Comparison of ENCODE assay signal across 8 mouse cellular contexts in the genomic region with DNA sequence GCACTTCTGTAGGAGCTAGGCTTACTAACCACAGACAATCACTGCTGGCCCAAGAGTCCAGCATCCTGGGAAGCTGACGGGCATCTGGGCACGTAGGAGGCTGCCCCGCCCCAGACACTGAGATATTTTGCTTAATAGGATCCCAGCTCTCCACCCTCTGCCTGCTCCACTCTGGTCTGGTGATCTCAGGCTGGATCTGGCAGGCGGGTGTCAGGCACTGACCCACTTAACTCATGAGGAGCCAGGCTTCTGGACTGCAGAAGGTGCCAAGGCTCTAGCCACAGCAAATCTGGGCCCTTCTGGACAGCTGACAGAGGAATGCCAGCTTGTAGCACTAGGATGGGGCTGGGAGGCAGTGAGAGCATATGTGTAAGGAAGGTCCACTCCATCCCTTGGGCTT. TPM values are rescaled to one million over a fixed set of nuclear protein-coding genes. Genes with fewer than 3 reads are reported as not detected.
DNase-seq lines count a peak whose midpoint lies in the region.

No protein-coding gene starts in this region.

- intact Hi-C loops in gastrocnemius, postnatal 14 days (cut with DNase I; ENCODE audit: low total_unique reads), result no loop called here

- peak; percentile 63 for DNase-seq in gastrocnemius, postnatal 14 days
- no peak for DNase-seq in gastrocnemius, postnatal 25 days
- peak; percentile 45 to 59 for DNase-seq in kidney, postnatal 36 days
- DNase-seq in kidney, postnatal 14 days, result no peak
- peak; percentile 67 for DNase-seq in adipocyte (ENCODE audit: low spot score)
- DNase-seq in cerebellum, postnatal 36 days, result peak; percentile 79 to 84
- DNase-seq in urinary bladder, postnatal 25 days (ENCODE audit: low spot score), result no peak
- no peak for DNase-seq in testis, postnatal 14 days (ENCODE audit: low spot score)

RNA-seq across cellular contexts. Expression of a gene that starts 7.7 kb away (rescaled TPM):
- total RNA-seq in gastrocnemius, postnatal 14 days (2021), result 10 to 100 TPM; 26.0 to 37.2 TPM
- 10 to 100 TPM; 33.0 to 43.3 TPM for total RNA-seq in gastrocnemius, postnatal 25 days (2021)

RNA-seq across cellular contexts. Expression of a gene that starts 21.7 kb away (rescaled TPM):
- 10 to 100 TPM; 12.1 to 15.6 TPM for total RNA-seq in gastrocnemius, postnatal 14 days (2021)
- 10 to 100 TPM in 1 of 2 experiments, 1 to 10 TPM in 1; 9.8 to 10.8 TPM for total RNA-seq in gastrocnemius, postnatal 25 days (2021)

RNA-seq across cellular contexts. Expression of a gene that starts 31.7 kb away (rescaled TPM):
- total RNA-seq in gastrocnemius, postnatal 14 days (2021), result 10 to 100 TPM; 29.4 to 34.3 TPM
- 10 to 100 TPM; 23.0 to 25.9 TPM for total RNA-seq in gastrocnemius, postnatal 25 days (2021)

RNA-seq across cellular contexts. Expression of a gene that starts 37.4 kb away (rescaled TPM):
- total RNA-seq in gastrocnemius, postnatal 14 days (2021), result 10 to 100 TPM; 10.1 to 10.5 TPM
- total RNA-seq in gastrocnemius, postnatal 25 days (2021), result 10 to 100 TPM in 1 of 2 experiments, 1 to 10 TPM in 1; 9.7 to 12.5 TPM

RNA-seq across cellular contexts. Expression of a gene that starts 37.6 kb away (rescaled TPM):
- 1 to 10 TPM; 2.1 to 2.4 TPM for total RNA-seq in gastrocnemius, postnatal 14 days (2021)
- total RNA-seq in gastrocnemius, postnatal 25 days (2021), result 1 to 10 TPM; 1.4 to 1.5 TPM

Comparison
In these comparisons a context has a peak if more than half of its experiments do, and no peak if none do; other contexts are left out.
1. DNase-seq: peak in gastrocnemius, postnatal 14 days (single experiment), kidney, postnatal 36 days (2 of 2), adipocyte (single experiment) and cerebellum, postnatal 36 days (2 of 2); none in gastrocnemius, postnatal 25 days (single experiment), kidney, postnatal 14 days (single experiment), urinary bladder, postnatal 25 days (single experiment) and testis, postnatal 14 days (single experiment).